Mouse (Mus musculus) neural tube, embryonic 14.5 days (tissue): ENCODE results near the gene Tsc22d4. TPM values are rescaled to one million over a fixed set of nuclear protein-coding genes. Genes with fewer than 3 reads are reported as not detected.

Experiments used
- ATAC-seq: fragments of 200-750 bp; cut with Nextera tagmentation; 2 replicates; pipeline ENCODE4 v1.8.0; 2017; ENCODE audit warnings: low read depth, mild to moderate bottlenecking, moderate TSS enrichment, moderate library complexity
- H3K27ac ChIP-seq: fragments of 300-500 bp; sonication (generic); 2 replicates; pipeline ENCODE4 v1.5.1; 2014; ENCODE audit warnings: low read depth, mild to moderate bottlenecking, control low read depth, low read length, moderate library complexity, mixed read lengths
- H3K27me3 ChIP-seq: fragments of 300-500 bp; sonication (generic); 2 replicates; pipeline ENCODE4 v1.6.1; 2014; ENCODE audit warnings: low read length; ENCODE audit not compliant: control insufficient read depth, insufficient read depth
- H3K36me3 ChIP-seq: fragments of 300-500 bp; sonication (generic); 2 replicates; pipeline ENCODE4 v1.6.1; 2014; ENCODE audit warnings: low read length, mixed read lengths; ENCODE audit not compliant: control insufficient read depth, insufficient read depth
- H3K4me1 ChIP-seq: fragments of 300-500 bp; sonication (generic); 2 replicates; pipeline ENCODE4 v1.6.1; 2014; ENCODE audit warnings: low read length; ENCODE audit not compliant: control insufficient read depth, insufficient read depth
- H3K4me2 ChIP-seq: fragments of 300-500 bp; sonication (generic); 2 replicates; pipeline ENCODE4 v1.6.1; 2014; ENCODE audit warnings: mild to moderate bottlenecking, low read depth, low read length, control low read depth
- H3K4me3 ChIP-seq: fragments of 300-500 bp; sonication (generic); 2 replicates; pipeline ENCODE4 v1.5.1; 2014; ENCODE audit warnings: low read depth, low read length, control low read depth, mixed read lengths
- H3K9ac ChIP-seq: fragments of 300-500 bp; sonication (generic); replicated peaks from 2 replicates; pipeline ENCODE4 v1.6.1; 2014; ENCODE audit warnings: low read depth, mild to moderate bottlenecking, control low read depth, low read length, mixed read lengths
- H3K9me3 ChIP-seq: fragments of 300-500 bp; sonication (generic); 2 replicates; pipeline ENCODE4 v1.6.1; 2016; ENCODE audit warnings: low read length; ENCODE audit not compliant: control insufficient read depth
- WGBS: fragments of 180-500 bp; shearing (Covaris S2); extraction: QIAGEN DNeasy Blood & Tissue Kit; methylation state at CpG from one replicate; pipeline ENCODE4 v1.1.7; 2014; 5-methylcytosine and 5-hydroxymethylcytosine counted together
- polyA plus RNA-seq: library from polyadenylated mRNA; unstranded; fragments of >200 nt; fragmentation: Nextera tagmentation; extraction: Ambion mirVana; gene quantifications from 2 replicates; pipeline ENCODE4 v1.2.1, GENCODE M21; 2014

Gene Tsc22d4
- polyA plus RNA-seq: 80.1 and 85.1 TPM in 2 replicates

GRCm38 (mm10) chr5:137745214-137746171 lies at the start of gene Tsc22d4:
Gene Tsc22d4, plus strand, starts transcription at chr5:137745730.
- Histone ChIP-seq H3K4me1 (peaks cover 27% of the 10 kb centered on the region), H3K9me3 (no peaks in the 10 kb centered on the region), H3K9ac (peak within 1 kb of the TSS; percentile 71), H3K4me2 (peak within 1 kb of the TSS; percentile 98), H3K36me3 (no peaks in the 10 kb centered on the region), H3K27ac (peak within 1 kb of the TSS; percentile 81), H3K27me3 (no peaks in the 10 kb centered on the region), H3K4me3 (peak within 1 kb of the TSS; percentile 42)
- WGBS: 7% methylated on average over 28 of the region's 28 CpGs
- peak; percentile 81 for ATAC-seq

GRCm38 (mm10) chr5:137695930-137696329 lies 49.6 kb upstream of the Tsc22d4 start:
- WGBS: 90% methylated on average over 4 of the region's 4 CpGs
- H3K4me3 ChIP-seq: no peak overlapping the region
- no peak overlapping the region for H3K27ac ChIP-seq
- no peak overlapping the region for H3K4me2 ChIP-seq
- H3K27me3 ChIP-seq: no peaks in the 10 kb centered on the region
- H3K36me3 ChIP-seq: no peaks in the 10 kb centered on the region
- H3K9me3 ChIP-seq: no peaks in the 10 kb centered on the region
- no peaks in the 10 kb centered on the region for H3K4me1 ChIP-seq
- no peak overlapping the region for H3K9ac ChIP-seq
- ATAC-seq: no peak

DNA sequence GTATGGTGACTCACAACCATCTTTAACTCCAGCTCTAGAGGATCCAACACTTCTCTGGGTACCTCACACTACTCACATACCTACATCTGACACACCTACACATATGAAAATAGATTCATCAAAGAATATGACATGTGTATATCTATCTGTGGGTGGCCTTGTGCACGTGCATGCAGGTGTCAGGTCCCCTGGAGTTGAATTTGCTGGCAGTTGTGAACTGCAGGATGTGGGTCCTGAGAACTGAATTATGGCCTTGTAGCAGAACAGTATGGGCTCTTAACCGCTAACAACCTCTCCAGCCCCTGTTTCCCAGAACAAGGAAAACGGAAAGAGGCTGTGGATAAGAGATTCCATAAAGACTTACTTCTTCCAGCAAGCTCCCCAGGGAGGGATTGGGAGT lies 46.5 kb upstream of the Tsc22d4 start:
- H3K4me1 ChIP-seq: no peaks in the 10 kb centered on the region
- no peak overlapping the region for H3K27ac ChIP-seq
- H3K27me3 ChIP-seq: no peaks in the 10 kb centered on the region
- H3K4me3 ChIP-seq: no peak overlapping the region
- no peak for ATAC-seq
- H3K9ac ChIP-seq: no peak overlapping the region
- 70% methylated on average over 3 of the region's 3 CpGs for WGBS
- H3K4me2 ChIP-seq: no peak overlapping the region
- no peaks in the 10 kb centered on the region for H3K36me3 ChIP-seq
- no peaks in the 10 kb centered on the region for H3K9me3 ChIP-seq

GRCm38 (mm10) chr5:137699850-137700249 lies 45.7 kb upstream of the Tsc22d4 start:
- no peaks in the 10 kb centered on the region for H3K36me3 ChIP-seq
- WGBS: 71% methylated on average over 2 of the region's 2 CpGs
- no peak overlapping the region for H3K4me3 ChIP-seq
- H3K27me3 ChIP-seq: no peaks in the 10 kb centered on the region
- no peak for ATAC-seq
- H3K9ac ChIP-seq: no peak overlapping the region
- H3K27ac ChIP-seq: no peak overlapping the region
- H3K4me1 ChIP-seq: no peaks in the 10 kb centered on the region
- H3K4me2 ChIP-seq: no peak overlapping the region
- H3K9me3 ChIP-seq: no peaks in the 10 kb centered on the region

GRCm38 (mm10) chr5:137705242-137705641 lies 40.3 kb upstream of the Tsc22d4 start:
- H3K9ac ChIP-seq: no peak overlapping the region
- H3K36me3 ChIP-seq: no peaks in the 10 kb centered on the region
- no peaks in the 10 kb centered on the region for H3K27me3 ChIP-seq
- no peak overlapping the region for H3K27ac ChIP-seq
- H3K4me3 ChIP-seq: no peak overlapping the region
- H3K4me1 ChIP-seq: no peaks in the 10 kb centered on the region
- WGBS: 19% methylated on average over 6 of the region's 6 CpGs
- no peak overlapping the region for H3K4me2 ChIP-seq
- ATAC-seq: no peak
- no peaks in the 10 kb centered on the region for H3K9me3 ChIP-seq

- ATAC-seq: no peak
- no peak overlapping the region for H3K4me3 ChIP-seq
- peak overlapping the region; percentile 20; the same call in 1 of the 2 replicates for H3K4me2 ChIP-seq
- H3K27me3 ChIP-seq: no peaks in the 10 kb centered on the region
- H3K9me3 ChIP-seq: no peaks in the 10 kb centered on the region
- H3K27ac ChIP-seq: peak overlapping the region; percentile 39; the same call in 1 of the 2 replicates
- no peaks in the 10 kb centered on the region for H3K4me1 ChIP-seq
- H3K36me3 ChIP-seq: no peaks in the 10 kb centered on the region
- no peak overlapping the region for H3K9ac ChIP-seq
- WGBS: 60% methylated on average over 12 of the region's 12 CpGs
Measured at GRCm38 (mm10) chr5:137706913-137707633, 38.5 kb upstream of the Tsc22d4 start.

DNA sequence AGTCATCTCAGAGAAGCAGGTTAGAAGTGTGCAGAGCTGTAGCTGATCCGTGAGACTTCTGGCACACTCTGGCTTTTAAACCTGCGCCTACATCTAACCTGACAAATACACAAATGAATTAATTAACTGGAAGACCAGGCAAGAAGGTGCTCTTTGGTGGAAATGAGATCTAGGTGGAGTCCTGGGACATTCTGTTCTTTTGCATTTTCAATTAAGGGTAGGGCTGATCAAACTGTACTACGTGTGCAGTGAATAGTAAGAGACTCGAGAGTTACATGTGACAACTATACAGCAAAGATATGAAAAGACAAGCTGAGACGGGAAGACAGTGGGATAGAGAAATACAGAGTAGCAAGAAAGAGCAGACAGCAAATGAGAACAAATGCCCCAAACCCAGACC lies 32.1 kb upstream of the Tsc22d4 start:
- 82% methylated on average over 5 of the region's 5 CpGs for WGBS
- no peak for ATAC-seq

DNA sequence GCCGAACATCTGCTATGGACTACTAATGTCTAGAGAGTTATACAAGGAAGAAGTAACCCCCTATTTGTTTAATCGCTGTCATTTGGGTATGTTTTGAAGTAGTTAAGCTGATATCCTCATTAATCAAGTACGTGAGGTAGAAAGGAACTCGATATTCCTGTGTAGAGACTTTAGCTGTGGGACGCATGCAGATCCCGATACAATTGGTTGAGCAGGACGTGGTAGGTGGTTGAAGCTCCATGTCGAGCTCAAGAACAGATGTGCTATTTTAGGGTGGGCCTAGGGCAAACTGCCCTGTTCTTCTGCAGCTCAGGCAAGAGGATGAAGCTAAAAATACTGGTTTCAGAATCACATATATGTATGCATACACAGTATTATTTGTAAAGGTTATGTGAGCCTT lies 29.8 kb upstream of the Tsc22d4 start:
- no peak for ATAC-seq
- no peak overlapping the region for H3K4me2 ChIP-seq
- WGBS: 86% methylated on average over 8 of the region's 8 CpGs

More for the DNA sequence above, 32.1 kb upstream of the Tsc22d4 start:
- Histone ChIP-seq H3K4me3 (no peak overlapping the region), H3K4me2 (no peak overlapping the region), H3K27ac (no peak overlapping the region), H3K9me3 (no peaks in the 10 kb centered on the region), H3K36me3 (no peaks in the 10 kb centered on the region), H3K27me3 (no peaks in the 10 kb centered on the region), H3K9ac (no peak overlapping the region), H3K4me1 (no peaks in the 10 kb centered on the region)

More for the DNA sequence above, 29.8 kb upstream of the Tsc22d4 start:
- H3K9ac ChIP-seq: no peak overlapping the region
- no peaks in the 10 kb centered on the region for H3K4me1 ChIP-seq
- no peaks in the 10 kb centered on the region for H3K36me3 ChIP-seq
- H3K27me3 ChIP-seq: no peaks in the 10 kb centered on the region
- H3K27ac ChIP-seq: no peak overlapping the region
- no peak overlapping the region for H3K4me3 ChIP-seq
- no peaks in the 10 kb centered on the region for H3K9me3 ChIP-seq
